Mouse (Mus musculus): ENCODE measurements at regions not wholly inside any gene's neighbourhood (a gene's known extent, or its start where the extent isn't known, plus 50 kb on each side); places are given as distances from the start of the nearest gene placed in this dataset.

DNA sequence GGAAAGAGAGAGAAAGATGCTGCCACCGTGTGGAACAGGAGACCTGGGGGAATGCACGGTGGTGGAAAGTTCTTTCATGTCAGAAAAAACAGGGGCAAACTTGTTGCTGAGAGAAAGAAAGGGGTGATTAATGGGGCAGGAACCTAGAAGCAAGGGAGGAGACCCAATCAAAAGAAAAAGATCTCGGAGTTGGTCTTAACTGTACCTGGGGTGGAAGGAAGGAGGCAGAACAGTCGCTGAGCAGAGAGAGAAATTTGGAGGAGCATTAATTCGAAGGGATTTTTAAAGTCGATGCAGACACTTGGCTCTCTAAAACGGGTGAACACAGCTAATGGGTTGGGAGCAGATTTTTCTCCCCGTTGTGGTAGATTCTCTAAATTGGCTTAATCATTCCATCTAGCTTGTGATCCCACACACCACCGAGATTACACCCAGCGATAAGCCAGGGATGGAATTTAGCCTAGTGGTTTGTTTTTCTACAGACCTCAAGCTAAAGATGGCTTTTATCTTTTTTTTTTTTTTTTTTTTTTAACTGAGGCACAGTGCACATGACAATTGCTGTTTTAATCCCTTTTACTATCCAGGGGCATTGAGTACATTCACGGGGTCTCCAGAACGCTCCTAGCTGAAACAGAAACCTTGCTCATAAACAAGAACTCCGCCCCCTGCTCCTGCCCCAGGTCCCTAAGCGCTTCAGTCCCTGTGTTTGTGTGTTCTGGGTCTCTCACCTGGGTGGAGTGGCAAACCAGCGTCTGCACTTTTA, 73.1 kb upstream of the Cpm start:
- DNase-seq (ENCODE audit: extremely low read depth, insufficient read length, low spot score): no peak

GRCm38 (mm10) chr10:117555542-117555941, 73.8 kb upstream of the Cpm start:
- DNase-seq (ENCODE audit: extremely low read depth, insufficient read length, low spot score): no peak

GRCm38 (mm10) chr10:117555044-117555443, 74.3 kb upstream of the Cpm start:
- DNase-seq (ENCODE audit: extremely low read depth, insufficient read length, low spot score): no peak

GRCm38 (mm10) chr10:117554533-117554932, 74.8 kb upstream of the Cpm start:
- DNase-seq (ENCODE audit: extremely low read depth, insufficient read length, low spot score): no peak

DNA sequence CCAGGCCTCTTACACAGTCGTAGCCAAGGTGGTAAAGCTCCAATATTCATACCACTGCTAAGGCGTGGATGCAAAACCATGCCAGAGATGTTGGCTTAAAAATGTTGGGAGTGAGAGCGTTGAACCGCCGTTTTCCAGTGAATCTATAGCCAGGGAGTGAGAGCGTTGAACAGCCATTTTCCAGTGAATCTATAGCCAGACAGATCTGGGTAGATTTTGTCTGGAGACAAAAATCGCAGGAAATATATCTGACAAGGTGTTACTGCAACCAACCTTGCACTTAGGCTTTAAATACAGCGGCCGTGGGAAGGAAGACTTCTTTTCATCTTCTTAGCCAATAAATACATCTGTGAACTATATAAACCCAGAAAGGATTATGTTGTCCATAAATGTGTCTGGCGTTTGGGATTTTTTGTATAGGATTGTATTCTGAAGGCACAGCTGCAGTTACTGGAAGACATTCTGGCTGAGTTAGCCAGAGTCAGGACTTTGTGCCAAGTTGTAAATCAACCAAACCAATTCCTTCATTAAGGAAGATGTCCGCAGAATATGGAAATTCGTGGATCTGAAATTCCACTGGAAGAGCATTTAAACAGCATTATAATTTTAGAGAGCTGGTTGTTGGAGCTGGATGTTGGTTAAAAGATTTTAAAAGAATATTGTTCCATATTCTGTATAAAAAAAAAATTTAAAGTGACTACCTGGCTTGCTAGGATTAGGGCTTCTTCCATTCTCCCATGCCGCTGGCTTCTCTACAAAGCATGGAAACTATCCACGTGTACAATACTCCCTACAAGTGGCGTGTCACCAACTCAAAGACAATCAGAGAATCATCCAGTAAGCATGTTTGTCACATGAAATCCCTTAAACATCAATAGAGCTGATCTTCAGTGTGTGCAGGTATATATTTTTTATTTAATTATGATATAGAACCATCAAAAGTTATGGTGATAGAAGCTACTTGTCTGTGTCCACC, 75.8 kb upstream of the Cpm start:
- no peak for DNase-seq (ENCODE audit: extremely low read depth, insufficient read length, low spot score)

DNA sequence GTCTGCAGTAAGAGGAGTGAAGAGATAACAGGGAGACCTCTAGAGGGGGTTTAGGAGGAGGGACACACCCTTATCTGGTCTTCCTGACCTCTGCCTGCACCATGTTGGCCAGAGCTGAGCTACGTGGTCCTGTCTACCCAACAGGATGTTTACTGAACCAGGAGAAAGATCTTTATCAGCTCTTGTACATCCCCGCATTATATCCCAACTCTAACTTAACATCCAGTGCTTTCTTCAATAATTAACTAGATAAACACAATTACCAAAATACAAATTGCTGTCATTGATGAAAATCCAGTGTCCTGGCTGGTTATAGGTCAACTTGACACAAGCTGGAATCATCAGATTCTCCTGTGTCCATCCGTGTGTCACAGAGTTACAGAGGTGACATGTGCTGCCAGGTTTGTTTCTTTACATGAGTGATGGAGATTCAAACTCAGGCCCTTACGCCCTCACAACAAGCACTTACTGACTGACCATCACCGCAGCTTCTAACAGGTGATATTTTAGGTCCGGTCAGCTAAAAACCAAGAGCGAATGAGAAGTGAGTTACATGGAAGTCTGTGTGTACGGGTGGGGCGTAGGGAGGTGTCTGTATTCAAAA, 77.1 kb upstream of the Cpm start:
- DNase-seq (ENCODE audit: extremely low read depth, insufficient read length, low spot score): no peak

DNA sequence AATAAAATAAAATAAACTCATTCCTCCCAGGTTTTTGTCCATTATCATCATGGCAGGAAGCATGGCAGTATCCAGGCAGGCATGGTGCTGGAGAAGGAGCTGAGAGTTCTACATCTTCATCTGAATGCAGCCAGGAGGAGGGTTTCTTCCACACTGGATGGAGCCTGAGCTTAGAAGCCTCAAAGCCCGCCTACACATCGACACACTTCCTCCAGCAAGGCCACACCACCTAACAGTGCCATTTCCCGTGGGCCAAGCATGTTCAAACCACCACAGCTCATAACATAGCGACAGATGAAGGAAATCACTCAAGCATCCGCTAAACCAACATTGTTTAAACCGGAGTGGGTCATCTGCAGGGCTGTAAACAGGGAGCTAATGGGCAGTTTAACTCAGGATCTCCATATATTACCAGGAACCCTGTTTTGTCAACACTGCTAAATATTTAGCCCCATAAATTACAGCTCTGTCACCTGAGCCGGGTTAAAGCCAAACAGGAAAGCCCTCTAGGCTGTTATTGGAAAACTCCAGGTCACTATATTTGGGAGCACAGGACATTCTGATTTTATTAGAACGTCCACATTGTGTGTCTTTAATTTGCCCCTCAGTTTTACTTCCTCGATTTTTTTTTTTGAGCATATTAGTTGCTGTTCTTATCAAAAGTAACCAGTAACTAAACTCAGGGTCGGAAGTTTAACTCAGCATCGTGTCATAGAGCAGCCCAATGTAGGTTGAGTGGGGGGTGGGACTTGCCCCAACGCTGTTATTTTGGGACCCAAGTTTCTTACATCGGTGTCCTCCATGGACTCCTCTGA, 77.9 kb upstream of the Cpm start:
- no peak for DNase-seq (ENCODE audit: extremely low read depth, insufficient read length, low spot score)

DNA sequence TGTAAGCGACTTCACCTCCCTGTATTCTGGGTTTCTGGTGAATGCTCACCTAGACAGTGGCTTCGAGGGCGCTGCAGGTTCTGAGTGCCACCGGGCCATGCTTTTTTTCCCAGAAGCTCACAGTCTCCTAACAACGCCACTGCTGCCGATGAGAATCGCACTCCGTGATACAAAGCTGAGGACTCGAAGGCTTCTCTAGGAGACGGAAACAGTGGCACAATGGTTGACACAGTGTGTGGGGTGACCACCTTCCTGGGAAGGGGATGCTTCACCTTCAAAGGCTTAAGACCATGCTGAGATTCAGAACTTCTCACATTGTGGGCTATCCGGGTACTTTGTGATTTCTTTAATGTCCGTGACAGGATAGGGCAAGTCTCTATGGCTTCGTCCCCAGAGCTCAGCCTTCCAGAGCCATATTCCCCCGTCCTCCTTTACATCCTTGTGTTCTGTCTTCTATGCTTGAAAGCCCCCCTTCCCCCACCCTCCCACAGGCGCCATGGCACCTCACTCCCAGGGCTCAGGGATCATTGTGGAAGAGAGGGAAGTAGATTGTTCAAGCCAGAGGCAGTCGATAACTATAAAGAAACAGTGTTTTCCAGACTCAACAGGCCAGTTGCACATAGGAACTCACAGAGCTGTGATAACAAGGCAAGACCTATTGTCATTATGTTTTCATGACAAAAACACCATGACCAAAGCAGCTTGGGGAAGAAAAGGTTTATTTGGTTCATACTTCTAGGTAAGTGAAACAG, 79.3 kb upstream of the Cpm start:
- DNase-seq (ENCODE audit: extremely low read depth, insufficient read length, low spot score): no peak

DNA sequence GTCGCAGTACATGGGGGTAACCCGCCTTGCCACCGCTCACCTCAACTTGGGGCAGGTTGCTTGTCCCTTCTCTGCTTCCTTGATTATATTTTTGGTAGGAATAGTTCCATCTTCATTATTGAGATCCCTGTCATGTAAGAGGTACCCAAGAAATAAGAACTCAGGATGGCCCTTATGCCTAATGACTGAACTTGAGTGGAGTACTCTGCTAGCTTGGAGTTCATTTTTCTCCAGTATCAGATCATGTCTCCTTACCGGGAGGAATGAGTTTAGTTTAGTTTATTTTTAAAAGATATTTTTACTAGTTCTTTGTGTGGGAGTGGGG, 79.8 kb upstream of the Cpm start:
- no peak for DNase-seq (ENCODE audit: extremely low read depth, insufficient read length, low spot score)

DNA sequence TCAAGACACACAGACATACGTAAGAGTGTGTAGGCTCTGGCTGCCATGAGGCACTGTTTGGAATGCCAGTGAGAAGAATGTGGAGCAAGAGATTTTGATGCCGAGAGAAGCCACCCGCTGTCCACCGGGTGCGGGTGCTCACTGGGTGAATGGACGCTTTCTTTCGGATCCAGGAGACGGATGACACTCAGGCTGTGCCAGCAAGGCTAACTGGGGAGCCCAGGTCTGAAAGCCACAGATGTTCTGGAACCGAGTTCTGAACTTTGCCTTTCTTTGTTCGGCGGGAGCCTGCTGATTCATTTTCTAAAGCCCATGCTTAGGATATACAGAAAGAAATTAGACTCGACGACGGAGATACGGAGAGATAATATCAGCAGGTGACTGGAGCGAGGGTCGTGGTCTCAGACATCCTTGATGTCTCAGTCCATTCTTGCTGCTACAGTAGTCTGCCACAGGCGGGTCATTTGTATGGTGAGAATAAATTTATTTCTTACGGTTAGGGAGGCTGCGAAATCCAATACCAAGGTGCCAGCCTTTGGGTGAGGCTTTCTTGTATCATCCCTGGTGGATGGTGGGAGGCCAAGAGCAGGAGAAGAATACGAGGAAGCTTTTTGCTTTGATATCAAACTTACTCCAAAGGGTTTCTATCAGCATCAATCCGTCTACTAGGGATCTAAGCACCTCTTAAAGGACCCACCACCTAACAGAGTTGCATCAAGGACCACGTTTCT, 80.4 kb upstream of the Cpm start:
- no peak for DNase-seq (ENCODE audit: extremely low read depth, insufficient read length, low spot score)

DNA sequence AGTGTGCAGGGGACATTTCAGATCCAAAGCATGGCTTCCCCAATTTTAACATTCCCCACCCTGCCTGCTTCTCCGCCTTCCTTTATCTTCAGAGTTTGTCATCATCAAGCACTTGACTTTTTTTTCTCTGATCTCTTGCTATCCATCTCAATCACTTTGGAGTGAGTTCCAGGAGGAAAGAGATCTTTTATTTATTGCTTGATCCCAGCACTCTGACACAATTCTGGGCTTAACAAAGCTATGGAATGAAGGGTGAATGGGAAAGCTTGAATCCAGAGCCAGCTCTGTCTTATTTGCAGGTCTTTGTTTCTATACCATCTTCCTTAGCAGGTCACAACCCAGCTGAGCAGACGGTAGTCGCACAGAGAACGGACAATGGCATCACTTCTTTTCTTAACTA, 81.0 kb upstream of the Cpm start:
- DNase-seq (ENCODE audit: extremely low read depth, insufficient read length, low spot score): no peak

GRCm38 (mm10) chr10:117547275-117547674, 82.0 kb upstream of the Cpm start:
- DNase-seq (ENCODE audit: extremely low read depth, insufficient read length, low spot score): no peak

DNA sequence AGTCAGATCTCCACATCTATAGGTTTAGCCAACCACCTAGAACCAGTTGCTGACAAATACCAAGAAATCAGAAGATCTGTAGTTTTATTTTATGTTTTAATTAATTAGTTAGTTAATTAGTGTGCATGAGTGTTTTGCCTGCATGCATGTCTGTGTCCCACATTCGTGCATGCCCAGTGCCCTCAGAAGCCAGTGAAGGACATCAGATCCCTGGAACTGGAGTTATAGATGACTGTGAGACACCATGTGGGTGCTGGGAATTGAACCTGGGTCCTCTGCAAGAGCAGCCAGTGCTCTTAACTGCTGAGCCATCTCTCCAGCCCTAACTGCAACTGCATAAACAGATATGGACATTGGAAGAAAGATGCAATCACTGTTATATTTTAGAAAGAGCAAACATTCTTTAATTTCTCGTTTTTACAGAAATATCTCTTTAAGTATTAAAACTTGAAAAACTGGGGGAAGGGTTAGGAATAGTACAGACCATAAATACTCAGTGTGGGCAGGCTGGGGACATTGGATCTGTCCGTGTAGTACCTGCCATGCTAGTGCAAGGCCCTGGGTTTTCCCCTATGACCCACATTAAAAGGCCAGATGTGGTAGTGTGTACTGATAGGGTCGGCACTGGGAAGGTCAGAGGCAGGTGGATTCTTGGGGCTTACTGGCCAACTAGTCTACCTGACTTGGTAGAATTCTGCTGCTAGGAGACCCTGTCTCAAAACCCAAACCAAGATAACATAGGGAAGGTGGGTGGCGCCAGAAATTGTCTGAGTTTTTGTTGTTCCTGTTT, 83.3 kb upstream of the Cpm start:
- no peak for DNase-seq (ENCODE audit: extremely low read depth, insufficient read length, low spot score)

GRCm38 (mm10) chr10:117544680-117545546, 84.4 kb upstream of the Cpm start:
- DNase-seq (ENCODE audit: extremely low read depth, insufficient read length, low spot score): no peak

- no peak for DNase-seq (ENCODE audit: extremely low read depth, insufficient read length, low spot score)
Observed at GRCm38 (mm10) chr10:117543995-117544679, 85.2 kb upstream of the Cpm start.

DNA sequence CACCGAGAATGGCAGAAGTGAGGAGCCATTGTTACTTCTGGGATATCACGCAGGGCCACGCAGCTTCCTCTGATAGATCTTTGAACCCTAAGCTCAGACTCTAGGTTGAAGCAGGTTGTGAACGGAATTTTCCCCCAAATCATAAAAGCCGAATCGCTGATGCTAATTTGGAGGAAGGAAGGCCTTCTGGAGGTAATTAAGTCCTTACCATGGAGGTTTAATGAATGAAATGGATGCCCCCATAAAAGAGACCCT, 85.7 kb upstream of the Cpm start:
- no peak for DNase-seq (ENCODE audit: extremely low read depth, insufficient read length, low spot score)

GRCm38 (mm10) chr10:117542886-117543695, 86.2 kb upstream of the Cpm start:
- DNase-seq (ENCODE audit: extremely low read depth, insufficient read length, low spot score): no peak
